Mouse (Mus musculus): ENCODE results near the gene Rpl4.
A peak's percentile ranks its signal among the peaks of the same experiment; 100 is the strongest.

Gene Rpl4

DNA sequence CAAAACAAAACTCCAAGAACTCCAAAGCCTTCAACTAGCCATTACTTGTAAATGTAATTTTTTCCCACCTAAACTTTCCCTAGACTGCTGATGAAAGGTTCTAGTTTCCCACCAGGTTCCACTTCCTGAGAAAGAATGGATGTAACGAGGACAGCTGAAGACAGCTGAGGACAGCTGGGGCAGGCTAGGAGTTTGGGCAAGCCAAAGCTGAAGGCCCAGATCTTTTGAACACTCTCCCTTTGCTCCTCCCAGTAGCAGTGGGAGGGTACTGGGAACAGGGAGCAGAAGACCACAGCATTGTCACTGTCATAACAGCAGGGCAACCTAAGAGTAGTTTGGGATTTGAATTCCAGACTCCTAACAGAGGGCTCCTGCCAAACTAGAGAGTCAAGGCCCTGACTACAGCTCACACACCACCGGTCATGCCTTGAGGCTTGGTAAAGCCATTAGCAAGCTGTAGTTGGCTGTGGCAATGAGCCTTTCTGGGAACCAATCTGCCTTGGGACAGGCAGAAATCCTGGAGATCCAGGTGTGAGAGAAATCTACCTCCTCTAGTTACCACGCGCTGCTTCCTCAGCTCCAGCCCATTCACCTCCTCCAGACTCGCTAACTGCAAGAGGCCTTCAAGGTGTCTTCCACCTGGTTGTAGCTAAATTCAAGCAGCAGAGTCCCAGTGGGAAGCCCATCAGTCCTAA is 25.0 kb downstream of the Rpl4 start:
- no peak for DNase-seq (ENCODE audit: low spot score)

DNA sequence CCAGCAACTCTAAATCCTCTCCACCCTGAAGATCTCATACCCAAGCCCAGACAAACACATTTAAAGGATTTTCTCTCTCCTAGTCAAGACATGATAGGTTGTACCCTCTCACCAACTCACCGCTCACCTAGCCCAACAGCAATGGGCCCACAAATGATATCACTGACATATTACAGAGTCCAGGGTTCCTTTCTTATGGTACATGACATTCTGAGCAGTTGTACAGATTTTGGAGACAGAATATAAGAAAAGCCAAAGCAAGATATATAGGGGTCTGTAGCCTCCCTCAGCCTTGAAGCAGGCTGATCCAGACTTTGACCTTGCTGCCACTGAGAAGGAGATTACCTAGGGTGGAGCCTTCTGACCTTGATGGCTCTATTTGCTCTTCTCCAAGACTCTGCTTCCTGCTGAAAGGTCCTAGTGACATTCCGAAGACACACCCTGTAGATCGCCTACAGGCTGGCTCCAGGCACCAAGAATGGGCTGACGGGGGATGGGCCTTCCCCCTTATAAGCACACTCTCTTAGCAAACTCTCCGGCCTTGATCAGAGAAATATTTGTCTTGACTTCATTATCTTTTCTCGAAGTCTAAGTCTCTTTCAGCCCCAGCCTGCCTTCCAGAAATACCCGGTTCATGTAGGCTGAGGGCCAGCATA is 25.7 kb downstream of the Rpl4 start:
- DNase-seq (ENCODE audit: low spot score) = peak; percentile 33

DNA sequence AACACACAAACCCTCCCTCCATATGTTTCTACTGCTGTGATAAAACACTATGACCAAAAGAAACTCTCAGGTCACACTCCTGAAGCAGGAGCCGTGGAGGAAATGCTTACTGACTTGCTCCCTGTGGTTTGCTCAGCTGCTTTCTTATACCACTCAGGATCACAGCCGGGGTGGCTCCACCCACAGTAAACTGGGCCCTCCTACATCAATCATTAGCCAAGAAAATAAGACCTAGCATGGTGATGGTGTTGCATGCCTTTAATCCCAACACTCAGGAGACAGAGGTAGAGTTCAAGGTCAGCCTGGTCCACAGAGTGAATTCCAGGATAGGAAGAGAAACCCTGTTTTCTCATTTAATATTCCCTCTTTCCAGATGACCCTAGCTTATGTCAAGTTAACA is 26.7 kb downstream of the Rpl4 start:
- no peak for DNase-seq (ENCODE audit: low spot score)

DNA sequence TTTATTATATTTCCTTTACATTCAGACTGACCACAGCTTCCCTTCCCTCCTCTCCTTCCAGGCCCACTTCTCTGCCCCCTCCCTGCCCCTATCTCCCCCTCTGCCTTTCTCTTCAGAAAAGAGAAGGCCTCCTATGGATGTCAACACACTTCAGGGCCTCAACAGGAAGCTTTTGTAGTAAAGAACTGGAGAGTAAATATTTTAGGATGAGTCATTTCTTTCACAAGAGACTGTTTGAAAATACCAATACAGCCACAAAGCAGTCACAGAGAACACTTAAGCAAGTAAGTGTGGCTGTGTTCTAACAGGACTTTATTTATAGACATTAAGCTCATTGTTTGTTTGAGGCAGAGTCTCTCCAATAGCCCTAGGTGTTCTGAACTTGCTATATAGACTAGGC is 29.2 kb downstream of the Rpl4 start:
- DNase-seq (ENCODE audit: low spot score) = no peak

DNA sequence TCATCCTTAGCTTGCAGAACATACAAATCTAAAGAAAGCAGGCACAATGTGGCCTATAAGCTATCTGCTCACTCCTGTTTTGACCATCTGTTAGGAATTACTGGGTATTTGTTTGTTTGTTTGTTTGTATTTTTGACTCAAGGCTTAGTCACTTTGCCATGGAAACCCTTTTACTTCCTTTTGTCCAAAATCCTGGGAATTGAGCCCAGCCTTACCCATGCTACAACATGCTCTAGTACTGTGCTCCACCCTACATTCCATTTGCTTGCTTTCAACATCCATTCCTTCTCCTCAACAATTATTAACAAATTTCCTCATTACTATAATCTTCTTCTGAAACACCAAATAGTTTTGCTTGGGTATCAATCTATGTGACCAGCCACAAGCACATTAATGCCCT is 29.7 kb downstream of the Rpl4 start:
- no peak for DNase-seq (ENCODE audit: low spot score)

DNA sequence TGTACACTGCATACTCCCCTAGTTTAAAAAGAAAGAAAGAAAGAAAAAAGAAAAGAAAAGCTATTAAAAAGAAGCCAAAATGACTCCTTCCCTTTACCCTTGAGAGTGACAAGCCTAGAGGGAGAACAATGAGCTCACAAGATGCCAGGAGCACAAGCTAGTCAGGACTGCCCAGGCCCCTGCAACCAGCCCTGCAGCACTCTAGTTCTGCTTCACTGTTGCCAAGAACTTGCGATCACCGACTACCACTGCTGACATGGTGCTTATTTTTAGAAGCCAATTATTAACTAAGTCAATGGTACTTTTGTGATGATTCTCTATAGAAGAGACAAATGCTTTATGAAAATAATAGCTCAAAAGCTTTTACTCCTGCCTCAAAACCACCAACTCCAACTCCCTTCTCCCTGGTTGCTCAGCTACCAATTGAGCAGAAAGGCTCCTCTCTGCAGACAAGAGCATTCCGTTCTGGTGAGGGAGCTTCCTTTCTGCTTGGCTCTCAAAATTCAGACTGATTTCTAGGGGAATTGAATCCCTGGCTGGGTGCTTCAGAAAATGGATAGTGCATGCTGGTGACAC is 34.4 kb downstream of the Rpl4 start:
- no peak for DNase-seq (ENCODE audit: low spot score)

DNA sequence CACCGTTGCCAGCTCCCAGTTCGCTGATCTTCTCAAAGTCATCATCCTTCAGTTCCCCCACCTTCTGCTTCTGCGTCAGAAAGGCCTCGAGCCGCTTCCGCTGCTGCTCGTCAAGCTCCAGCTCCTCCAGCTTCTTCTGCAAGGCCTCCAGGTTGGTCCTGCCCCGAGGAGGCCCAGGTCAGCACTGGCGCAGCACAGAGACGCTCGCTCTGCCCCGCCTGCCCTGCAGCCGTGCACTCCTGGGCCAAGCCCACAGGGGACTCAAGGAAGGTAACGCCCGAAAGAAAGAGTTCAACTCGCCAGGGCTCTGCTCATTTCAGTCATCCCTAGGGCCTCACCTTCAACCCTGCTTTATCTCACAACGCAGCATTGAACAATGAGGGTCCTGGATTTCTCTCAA is 41.3 kb downstream of the Rpl4 start:
- no peak for DNase-seq (ENCODE audit: low spot score)

DNA sequence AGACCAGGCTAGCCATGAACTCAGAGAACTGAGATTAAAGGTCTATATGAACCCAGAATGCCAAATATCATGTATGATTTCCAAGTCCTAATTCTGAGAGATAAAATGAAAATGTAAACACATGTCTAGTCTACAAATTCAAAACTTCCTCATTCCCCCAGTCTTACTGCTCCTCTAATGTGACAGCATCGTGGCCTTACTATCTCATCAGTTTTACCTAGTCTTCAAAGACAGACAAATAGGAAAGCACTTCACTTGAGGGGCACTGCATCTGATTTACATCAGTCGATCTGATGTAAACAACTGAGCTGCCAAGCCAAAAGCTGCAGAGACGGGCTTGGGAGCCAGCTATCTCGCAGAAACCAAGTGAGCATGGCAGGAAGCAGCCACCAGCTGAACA is 42.9 kb downstream of the Rpl4 start:
- no peak for DNase-seq (ENCODE audit: low spot score)

DNA sequence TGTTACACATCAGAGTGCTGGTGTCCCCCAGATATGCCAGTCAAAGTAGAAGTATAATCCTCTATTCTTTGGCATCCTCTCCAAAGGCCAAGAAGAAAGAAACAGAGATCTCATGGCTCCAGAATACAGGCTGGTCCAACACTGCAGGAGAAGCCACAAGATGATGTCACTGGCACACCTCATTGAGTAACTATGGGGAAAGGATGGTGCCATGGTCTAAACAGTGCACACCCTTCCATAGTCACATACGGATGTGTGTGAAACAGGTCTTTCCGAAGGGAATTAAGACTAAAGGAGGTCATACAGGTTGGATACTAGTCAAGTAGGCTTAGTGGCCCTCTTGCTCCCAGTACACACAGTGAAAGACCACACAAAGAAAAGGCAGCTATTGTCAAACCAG is 43.5 kb downstream of the Rpl4 start:
- no peak for DNase-seq (ENCODE audit: low spot score)

DNA sequence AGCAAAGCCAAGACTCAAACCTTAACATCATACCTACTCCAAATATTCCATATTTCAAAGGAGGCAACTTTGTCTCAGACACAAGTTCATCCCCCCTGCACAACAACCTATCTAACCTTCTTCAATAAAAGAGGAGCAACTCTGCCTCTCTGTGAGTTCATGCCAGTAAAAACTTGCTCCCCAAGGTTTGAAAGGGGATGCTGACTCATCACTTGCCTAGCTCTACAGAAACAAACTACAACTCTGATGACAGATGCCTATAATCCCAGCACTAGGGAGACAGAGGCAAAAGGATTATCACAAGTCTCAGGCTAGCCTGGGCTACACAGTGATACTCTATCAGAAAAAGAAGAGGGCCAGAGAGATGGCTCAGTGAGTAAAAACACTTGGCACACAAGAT is 44.7 kb downstream of the Rpl4 start:
- no peak for DNase-seq (ENCODE audit: low spot score)

DNA sequence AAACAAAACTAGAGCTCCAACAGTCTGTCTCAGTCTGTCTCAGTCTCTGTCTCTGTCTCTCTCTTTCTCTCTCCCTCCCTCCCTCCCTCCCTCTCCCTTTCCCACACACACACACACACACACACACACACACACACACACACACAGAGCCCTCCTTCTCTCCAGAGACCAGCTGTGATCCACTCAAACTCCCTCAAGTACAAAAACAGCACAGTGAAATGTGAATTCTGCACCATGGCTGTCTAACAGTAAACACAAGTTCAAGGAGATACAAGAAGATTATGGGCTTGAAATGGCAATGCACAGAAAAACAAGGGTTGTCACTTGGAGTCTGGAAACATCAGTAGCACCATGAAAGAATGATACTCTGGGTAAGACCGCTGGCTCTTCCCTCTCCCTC is 46.1 kb downstream of the Rpl4 start:
- no peak for DNase-seq (ENCODE audit: low spot score)

DNA sequence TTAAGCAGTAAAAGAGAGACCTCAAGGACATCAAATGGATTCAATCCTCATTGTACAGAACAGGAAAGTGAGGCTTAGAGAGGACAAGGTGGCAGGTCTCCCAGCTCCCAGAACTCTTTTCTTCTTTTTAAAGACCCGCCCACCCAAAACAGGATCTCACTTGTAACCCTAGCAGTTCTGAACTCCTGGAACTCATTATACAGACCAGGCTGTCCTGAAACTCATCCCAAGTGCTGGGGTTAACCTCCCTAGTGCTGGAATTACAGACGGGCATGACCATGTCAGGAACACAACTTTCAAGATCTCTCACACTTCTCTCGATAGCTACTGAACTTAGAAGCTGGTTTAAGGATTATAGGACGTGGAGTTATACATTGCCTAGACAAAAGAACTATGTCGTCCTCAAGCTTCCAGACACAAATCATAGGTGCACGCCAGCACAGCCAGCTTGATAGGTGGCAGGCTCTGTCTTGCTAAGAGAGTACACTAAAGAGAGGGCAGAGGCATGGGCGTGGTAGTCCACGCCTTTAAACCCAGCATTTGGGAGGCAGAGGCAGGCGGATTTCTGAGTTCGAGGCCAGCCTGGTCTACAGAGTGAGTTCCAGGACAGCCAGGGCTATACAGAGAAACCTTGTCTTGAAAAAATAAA is 46.7 kb downstream of the Rpl4 start:
- no peak for DNase-seq (ENCODE audit: low spot score)

DNA sequence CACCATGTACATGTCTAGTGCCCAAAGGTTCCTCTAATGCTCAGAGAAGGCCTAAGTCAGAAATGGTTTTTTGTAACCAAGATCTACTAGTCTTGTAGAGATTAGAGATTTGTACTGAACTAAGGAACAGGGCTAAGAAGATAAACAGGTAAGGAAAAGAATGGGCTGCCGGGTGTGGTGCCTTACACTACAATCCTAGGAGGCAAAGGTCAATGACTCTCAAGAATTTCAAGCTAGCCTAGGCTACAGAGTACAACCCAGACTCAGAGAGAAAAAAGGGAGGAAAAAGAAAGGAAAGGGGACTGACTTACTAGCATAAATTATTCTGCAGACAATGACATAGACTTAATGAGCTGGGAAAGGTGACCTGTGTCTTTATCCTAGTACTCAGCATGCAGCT is 47.4 kb downstream of the Rpl4 start:
- no peak for DNase-seq (ENCODE audit: low spot score)

DNA sequence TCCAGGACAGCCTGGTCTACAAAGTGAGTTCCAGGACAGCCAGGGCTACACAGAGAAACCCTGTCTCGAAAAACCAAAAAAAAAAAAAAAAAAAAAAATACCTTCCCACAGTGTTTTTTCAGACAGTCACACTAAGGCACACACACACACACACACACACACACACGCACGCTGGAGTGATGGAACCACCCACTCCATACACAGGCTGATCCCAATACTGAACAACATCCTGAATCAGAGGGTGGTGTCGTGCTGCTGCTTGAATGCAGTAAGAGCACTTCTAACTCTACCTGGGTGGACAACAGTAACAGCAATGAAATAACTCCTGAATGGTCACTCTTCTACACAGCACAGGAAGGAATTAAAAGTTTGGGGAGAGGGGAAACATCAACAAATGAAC is 48.3 kb downstream of the Rpl4 start:
- no peak for DNase-seq (ENCODE audit: low spot score)

DNA sequence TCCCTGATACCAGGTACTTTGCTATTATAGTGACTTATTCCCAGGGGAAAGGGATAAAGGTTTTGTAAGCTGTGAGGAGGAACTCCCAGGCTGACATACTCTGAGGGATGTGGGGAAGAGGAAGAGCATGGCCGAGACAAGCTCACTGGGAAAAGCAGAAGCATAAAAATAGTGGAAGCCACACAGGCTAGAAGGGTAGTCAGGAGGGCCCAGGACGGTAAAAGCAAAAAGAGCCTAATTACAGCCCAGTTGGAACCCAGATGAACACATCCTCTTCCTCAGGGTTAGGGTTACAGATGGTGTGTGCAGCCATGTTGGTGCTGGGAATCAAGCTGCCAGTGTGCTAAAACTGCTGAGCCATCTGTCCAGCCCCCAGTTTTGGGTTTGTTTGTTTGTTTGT is 48.9 kb downstream of the Rpl4 start:
- DNase-seq (ENCODE audit: low spot score) = no peak

DNA sequence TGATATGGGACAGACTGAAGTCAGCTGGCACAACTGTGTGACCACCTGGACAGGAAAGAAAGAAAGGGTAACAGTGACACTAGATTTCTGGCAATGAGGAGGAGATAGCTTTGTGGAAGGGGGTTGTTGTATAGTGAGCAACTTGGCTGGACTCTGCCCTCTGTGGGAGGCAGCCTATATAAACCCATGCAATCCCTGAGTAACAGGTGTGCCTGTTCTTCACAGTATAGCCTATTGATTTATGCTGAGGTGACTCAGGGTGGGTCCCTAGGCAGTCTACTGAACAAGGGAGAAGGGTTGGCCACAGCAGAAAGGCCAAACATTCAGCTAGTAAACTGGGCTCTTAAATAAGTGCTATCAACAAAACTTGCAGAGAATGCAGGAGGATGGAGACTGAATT is 52.6 kb downstream of the Rpl4 start:
- no peak for DNase-seq (ENCODE audit: low spot score)

DNA sequence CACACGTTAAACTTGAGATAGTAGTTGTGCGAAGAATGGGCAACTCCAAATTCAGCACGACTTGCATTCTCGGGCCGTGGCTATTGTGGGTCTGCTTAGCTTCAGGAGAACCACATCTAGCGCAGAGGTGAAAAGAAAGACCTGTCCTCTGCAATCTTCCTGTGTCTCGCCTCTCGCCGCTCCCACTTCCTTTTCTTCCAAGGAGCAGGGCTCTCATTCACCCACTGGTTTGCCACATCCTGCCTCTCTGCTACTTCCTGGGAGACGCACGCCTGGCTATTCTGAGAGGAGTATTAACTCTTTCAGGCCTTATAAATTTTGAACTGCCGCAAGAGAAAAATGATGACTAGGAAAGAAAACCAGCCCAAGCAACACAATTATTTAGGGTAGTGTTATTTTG is 54.6 kb downstream of the Rpl4 start:
- DNase-seq (ENCODE audit: low spot score) = no peak

Measured in ovary, postnatal 36 days (tissue).